Mouse (Mus musculus): ENCODE measurements around the gene Nfam1. TPM values are rescaled to one million over a fixed set of nuclear protein-coding genes. Genes with fewer than 3 reads are reported as not detected.

Gene Nfam1
- polyA plus RNA-seq, 1 experiment = 0.80 TPM

- H3K27ac ChIP-seq (ENCODE audit: insufficient read depth, low read length) = no peak overlapping the region
- TF ChIP-seq CTCF (IDR thresholded peaks at IDR 0.05; ENCODE audit: borderline replicate concordance, insufficient read depth, low read depth, low read length) (no peak), POLR2A (IDR thresholded peaks at IDR 0.05; ENCODE audit: borderline replicate concordance, insufficient read depth, low read length) (no peak)
- peaks cover 15% of the 10 kb centered on the region for H3K4me1 ChIP-seq (ENCODE audit: control insufficient read depth, insufficient read depth, low read length)
- H3K4me3 ChIP-seq (replicated peaks; ENCODE audit: insufficient read depth, low read depth, low read length) = peak overlapping the region; percentile 39
- DNase-seq = peak in 1 of 2 experiments; percentile 39
- 3% methylated on average over 38 of the region's 38 CpGs for WGBS
- H3K27me3 ChIP-seq (ENCODE audit: control insufficient read depth, insufficient read depth, low read length) = no peaks in the 10 kb centered on the region; the same call in 1 of the 2 replicates
Observed at GRCm38 (mm10) chr15:82987014-82987731, 45.9 kb downstream of the Nfam1 start.

- H3K4me1 ChIP-seq (ENCODE audit: control insufficient read depth, insufficient read depth, low read length) = peaks cover 19% of the 10 kb centered on the region
- 86% methylated on average over 7 of the region's 7 CpGs for WGBS
- no peak overlapping the region for H3K4me3 ChIP-seq (replicated peaks; ENCODE audit: insufficient read depth, low read depth, low read length)
- no peak for DNase-seq
- TF ChIP-seq POLR2A (IDR thresholded peaks at IDR 0.05; ENCODE audit: borderline replicate concordance, insufficient read depth, low read length) (no peak), CTCF (IDR thresholded peaks at IDR 0.05; ENCODE audit: borderline replicate concordance, insufficient read depth, low read depth, low read length) (no peak)
- H3K27ac ChIP-seq (ENCODE audit: insufficient read depth, low read length) = no peak overlapping the region
- no peaks in the 10 kb centered on the region; the same call in 1 of the 2 replicates for H3K27me3 ChIP-seq (ENCODE audit: control insufficient read depth, insufficient read depth, low read length)
Observed at GRCm38 (mm10) chr15:82984574-82984973, 48.5 kb downstream of the Nfam1 start.

- H3K4me3 ChIP-seq (replicated peaks; ENCODE audit: insufficient read depth, low read depth, low read length) = no peak overlapping the region
- WGBS = 60% methylated on average over 4 of the region's 4 CpGs
- H3K4me1 ChIP-seq (ENCODE audit: control insufficient read depth, insufficient read depth, low read length) = peaks cover 19% of the 10 kb centered on the region
- H3K27me3 ChIP-seq (ENCODE audit: control insufficient read depth, insufficient read depth, low read length) = no peaks in the 10 kb centered on the region; the same call in 1 of the 2 replicates
- TF ChIP-seq CTCF (IDR thresholded peaks at IDR 0.05; ENCODE audit: borderline replicate concordance, insufficient read depth, low read depth, low read length) (no peak), POLR2A (IDR thresholded peaks at IDR 0.05; ENCODE audit: borderline replicate concordance, insufficient read depth, low read length) (no peak)
- no peak overlapping the region for H3K27ac ChIP-seq (ENCODE audit: insufficient read depth, low read length)
- no peak for DNase-seq
Observed at GRCm38 (mm10) chr15:82984097-82984496, 49.0 kb downstream of the Nfam1 start.

- 42% methylated on average over 9 of the region's 9 CpGs for WGBS
- Histone ChIP-seq H3K27me3 (ENCODE audit: control insufficient read depth, insufficient read depth, low read length) (no peaks in the 10 kb centered on the region; the same call in 1 of the 2 replicates), H3K4me3 (replicated peaks; ENCODE audit: insufficient read depth, low read depth, low read length) (no peak overlapping the region), H3K27ac (ENCODE audit: insufficient read depth, low read length) (no peak overlapping the region), H3K4me1 (ENCODE audit: control insufficient read depth, insufficient read depth, low read length) (peaks cover 19% of the 10 kb centered on the region)
- DNase-seq = no peak
- TF ChIP-seq CTCF (IDR thresholded peaks at IDR 0.05; ENCODE audit: borderline replicate concordance, insufficient read depth, low read depth, low read length) = no peak
- no peak for TF ChIP-seq POLR2A (IDR thresholded peaks at IDR 0.05; ENCODE audit: borderline replicate concordance, insufficient read depth, low read length)
Observed at GRCm38 (mm10) chr15:82983416-82984026, 49.6 kb downstream of the Nfam1 start.

- WGBS = 15% methylated on average over 16 of the region's 18 CpGs
- Histone ChIP-seq H3K4me1 (ENCODE audit: control insufficient read depth, insufficient read depth, low read length) (peaks cover 17% of the 10 kb centered on the region), H3K4me3 (replicated peaks; ENCODE audit: insufficient read depth, low read depth, low read length) (no peak overlapping the region), H3K27ac (ENCODE audit: insufficient read depth, low read length) (no peak overlapping the region), H3K27me3 (ENCODE audit: control insufficient read depth, insufficient read depth, low read length) (no peaks in the 10 kb centered on the region; the same call in 1 of the 2 replicates)
- DNase-seq = no peak
- TF ChIP-seq CTCF (IDR thresholded peaks at IDR 0.05; ENCODE audit: borderline replicate concordance, insufficient read depth, low read depth, low read length) (no peak), POLR2A (IDR thresholded peaks at IDR 0.05; ENCODE audit: borderline replicate concordance, insufficient read depth, low read length) (no peak)
Observed at GRCm38 (mm10) chr15:82982724-82983415, 50.2 kb downstream of the Nfam1 start.

- 26% methylated on average over 15 of the region's 15 CpGs for WGBS
- Histone ChIP-seq H3K27ac (ENCODE audit: insufficient read depth, low read length) (no peak overlapping the region), H3K4me3 (replicated peaks; ENCODE audit: insufficient read depth, low read depth, low read length) (no peak overlapping the region), H3K4me1 (ENCODE audit: control insufficient read depth, insufficient read depth, low read length) (peaks cover 9% of the 10 kb centered on the region; the same call in 1 of the 2 replicates), H3K27me3 (ENCODE audit: control insufficient read depth, insufficient read depth, low read length) (no peaks in the 10 kb centered on the region; the same call in 1 of the 2 replicates)
- DNase-seq = peak in 1 of 2 experiments; percentile 29
- TF ChIP-seq POLR2A (IDR thresholded peaks at IDR 0.05; ENCODE audit: borderline replicate concordance, insufficient read depth, low read length) (no peak), CTCF (IDR thresholded peaks at IDR 0.05; ENCODE audit: borderline replicate concordance, insufficient read depth, low read depth, low read length) (no peak)
Observed at GRCm38 (mm10) chr15:82981676-82982520, 51.2 kb downstream of the Nfam1 start.

GRCm38 (mm10) chr15:82979531-82979930, 53.6 kb downstream of the Nfam1 start:
- no peaks in the 10 kb centered on the region for H3K27me3 ChIP-seq (ENCODE audit: control insufficient read depth, insufficient read depth, low read length)
- no peak for TF ChIP-seq POLR2A (IDR thresholded peaks at IDR 0.05; ENCODE audit: borderline replicate concordance, insufficient read depth, low read length)
- no peak for TF ChIP-seq CTCF (IDR thresholded peaks at IDR 0.05; ENCODE audit: borderline replicate concordance, insufficient read depth, low read depth, low read length)

More at GRCm38 (mm10) chr15:82979531-82979930, 53.6 kb downstream of the Nfam1 start:
- H3K4me1 ChIP-seq (ENCODE audit: control insufficient read depth, insufficient read depth, low read length) = peaks cover 9% of the 10 kb centered on the region; the same call in 1 of the 2 replicates
- H3K27ac ChIP-seq (ENCODE audit: insufficient read depth, low read length) = no peak overlapping the region
- H3K4me3 ChIP-seq (replicated peaks; ENCODE audit: insufficient read depth, low read depth, low read length) = no peak overlapping the region
- DNase-seq = no peak
- 89% methylated on average over 1 of the region's 1 CpGs for WGBS
